Mouse (Mus musculus) neural tube, embryonic 11.5 days (tissue): ENCODE measurements around the gene Pde3a. TPM values are rescaled to one million over a fixed set of nuclear protein-coding genes. Genes with fewer than 3 reads are reported as not detected.

ENCODE experiments used
- ATAC-seq: fragments of 200-750 bp; cut with Nextera tagmentation; 2 replicates; pipeline ENCODE4 v1.8.0; 2017; ENCODE audit warnings: moderate number of reproducible peaks, mild to moderate bottlenecking, moderate TSS enrichment, moderate library complexity; ENCODE audit not compliant: insufficient read depth, low FRiP score, low TSS enrichment
- DNase-seq: peaks from one replicate; pipeline ENCODE4 v3.0.0-alpha.2; 2015; ENCODE audit warnings: low spot score
- H3K27ac ChIP-seq: fragments of 300-500 bp; sonication (generic); 2 replicates; pipeline ENCODE4 v1.5.1; 2014; ENCODE audit warnings: low read depth, mild to moderate bottlenecking, low read length
- H3K27me3 ChIP-seq: fragments of 300-500 bp; sonication (generic); 2 replicates; pipeline ENCODE4 v1.6.1; 2014; ENCODE audit warnings: mild to moderate bottlenecking, low read length, mixed read lengths; ENCODE audit not compliant: control insufficient read depth, insufficient read depth
- H3K36me3 ChIP-seq: fragments of 300-500 bp; sonication (generic); 2 replicates; pipeline ENCODE4 v1.6.1; 2014; ENCODE audit warnings: mild to moderate bottlenecking, low read length, moderate library complexity, mixed read lengths; ENCODE audit not compliant: control insufficient read depth, insufficient read depth
- H3K4me1 ChIP-seq: fragments of 300-500 bp; sonication (generic); 2 replicates; pipeline ENCODE4 v1.6.1; 2014; ENCODE audit warnings: low read length, mixed read lengths; ENCODE audit not compliant: control insufficient read depth, insufficient read depth
- H3K4me2 ChIP-seq: fragments of 300-500 bp; sonication (generic); 2 replicates; pipeline ENCODE4 v1.6.1; 2014; ENCODE audit warnings: low read depth, mild to moderate bottlenecking, moderate library complexity
- H3K4me3 ChIP-seq: fragments of 300-500 bp; sonication (generic); 2 replicates; pipeline ENCODE4 v1.5.1; 2014; ENCODE audit warnings: low read depth, low read length
- H3K9ac ChIP-seq: fragments of 300-500 bp; sonication (generic); 2 replicates; pipeline ENCODE4 v1.6.1; 2014; ENCODE audit warnings: mild to moderate bottlenecking, low read length
- H3K9me3 ChIP-seq: fragments of 300-500 bp; sonication (generic); 2 replicates; pipeline ENCODE4 v1.6.1; 2016; ENCODE audit warnings: low read length; ENCODE audit not compliant: control insufficient read depth
- WGBS: fragments of 180-500 bp; shearing (Covaris S2); extraction: QIAGEN DNeasy Blood & Tissue Kit; methylation state at CpG from one replicate; pipeline ENCODE4 v1.1.7; 2014; 5-methylcytosine and 5-hydroxymethylcytosine counted together
- polyA plus RNA-seq: library from polyadenylated mRNA; unstranded; fragments of >200 nt; fragmentation: Nextera tagmentation; extraction: Ambion mirVana; gene quantifications from 2 replicates; pipeline ENCODE4 v1.2.1, GENCODE M21; 2014

The Pde3a gene
- polyA plus RNA-seq, 1 experiment from 2014 or later: 1.4 TPM

- Histone ChIP-seq H3K9me3 (no peaks in the 10 kb centered on the region), H3K9ac (no peak overlapping the region), H3K4me2 (no peak overlapping the region), H3K27ac (no peak overlapping the region), H3K4me1 (no peaks in the 10 kb centered on the region), H3K36me3 (no peaks in the 10 kb centered on the region), H3K27me3 (no peaks in the 10 kb centered on the region), H3K4me3 (no peak overlapping the region)
- ATAC-seq (no peak), DNase-seq (no peak)
- 87% methylated on average over 3 of the region's 3 CpGs for WGBS
These were observed 79.0 kb downstream of the Pde3a start for GRCm38 (mm10) chr6:141328071-141328470.

GRCm38 (mm10) chr6:141331464-141331863, 82.4 kb downstream of the Pde3a start:
- WGBS: 41% methylated on average over 2 of the region's 2 CpGs
- no peak for ATAC-seq
- H3K9ac ChIP-seq: no peak overlapping the region

GRCm38 (mm10) chr6:141332613-141333165, 83.6 kb downstream of the Pde3a start:
- Histone ChIP-seq H3K9ac (no peak overlapping the region), H3K4me2 (no peak overlapping the region), H3K9me3 (no peaks in the 10 kb centered on the region), H3K4me3 (no peak overlapping the region), H3K4me1 (no peaks in the 10 kb centered on the region), H3K36me3 (no peaks in the 10 kb centered on the region), H3K27ac (no peak overlapping the region), H3K27me3 (no peaks in the 10 kb centered on the region)
- DNase-seq (no peak), ATAC-seq (no peak)
- 87% methylated on average over 4 of the region's 4 CpGs for WGBS

More at GRCm38 (mm10) chr6:141331464-141331863, 82.4 kb downstream of the Pde3a start:
- no peak overlapping the region for H3K27ac ChIP-seq
- no peaks in the 10 kb centered on the region for H3K9me3 ChIP-seq
- H3K4me3 ChIP-seq: no peak overlapping the region
- H3K4me1 ChIP-seq: no peaks in the 10 kb centered on the region
- no peak overlapping the region for H3K4me2 ChIP-seq
- no peaks in the 10 kb centered on the region for H3K27me3 ChIP-seq
- no peaks in the 10 kb centered on the region for H3K36me3 ChIP-seq
- no peak for DNase-seq

- ATAC-seq (no peak), DNase-seq (no peak)
- WGBS: 61% methylated on average over 3 of the region's 3 CpGs
- no peak overlapping the region for H3K9ac ChIP-seq
- no peaks in the 10 kb centered on the region for H3K4me1 ChIP-seq
- no peak overlapping the region for H3K4me2 ChIP-seq
- H3K4me3 ChIP-seq: no peak overlapping the region
- no peak overlapping the region for H3K27ac ChIP-seq
- no peaks in the 10 kb centered on the region for H3K27me3 ChIP-seq
- no peaks in the 10 kb centered on the region for H3K9me3 ChIP-seq
- H3K36me3 ChIP-seq: no peaks in the 10 kb centered on the region
These were observed 84.2 kb downstream of the Pde3a start for GRCm38 (mm10) chr6:141333245-141333644.

GRCm38 (mm10) chr6:141335878-141336277, 86.8 kb downstream of the Pde3a start:
- DNase-seq (no peak), ATAC-seq (no peak)
- Histone ChIP-seq H3K4me2 (no peak overlapping the region), H3K27ac (no peak overlapping the region), H3K36me3 (no peaks in the 10 kb centered on the region), H3K4me1 (no peaks in the 10 kb centered on the region), H3K9me3 (no peaks in the 10 kb centered on the region), H3K4me3 (no peak overlapping the region), H3K9ac (no peak overlapping the region), H3K27me3 (no peaks in the 10 kb centered on the region)
- 79% methylated on average over 1 of the region's 1 CpGs for WGBS

GRCm38 (mm10) chr6:141336438-141336837, 87.4 kb downstream of the Pde3a start:
- no peak for ATAC-seq
- H3K36me3 ChIP-seq: no peaks in the 10 kb centered on the region
- H3K27ac ChIP-seq: no peak overlapping the region
- no peak overlapping the region for H3K4me2 ChIP-seq
- H3K27me3 ChIP-seq: no peaks in the 10 kb centered on the region
- no peaks in the 10 kb centered on the region for H3K4me1 ChIP-seq
- no peak for DNase-seq
- no peaks in the 10 kb centered on the region for H3K9me3 ChIP-seq
- 72% methylated on average over 4 of the region's 4 CpGs for WGBS
- H3K4me3 ChIP-seq: no peak overlapping the region
- H3K9ac ChIP-seq: no peak overlapping the region

GRCm38 (mm10) chr6:141337673-141338072, 88.6 kb downstream of the Pde3a start:
- DNase-seq (no peak), ATAC-seq (no peak)
- Histone ChIP-seq H3K36me3 (no peaks in the 10 kb centered on the region), H3K4me3 (no peak overlapping the region), H3K27ac (no peak overlapping the region), H3K9ac (no peak overlapping the region), H3K4me1 (no peaks in the 10 kb centered on the region), H3K27me3 (no peaks in the 10 kb centered on the region), H3K9me3 (no peaks in the 10 kb centered on the region), H3K4me2 (no peak overlapping the region)
- WGBS: 53% methylated on average over 8 of the region's 8 CpGs

GRCm38 (mm10) chr6:141341385-141341784, 92.3 kb downstream of the Pde3a start:
- H3K4me1 ChIP-seq: no peaks in the 10 kb centered on the region
- H3K9ac ChIP-seq: no peak overlapping the region
- ATAC-seq: no peak
- H3K27ac ChIP-seq: no peak overlapping the region
- DNase-seq: no peak
- 77% methylated on average over 2 of the region's 2 CpGs for WGBS
- H3K4me3 ChIP-seq: no peak overlapping the region
- no peak overlapping the region for H3K4me2 ChIP-seq
- H3K9me3 ChIP-seq: no peaks in the 10 kb centered on the region
- H3K27me3 ChIP-seq: no peaks in the 10 kb centered on the region
- no peaks in the 10 kb centered on the region for H3K36me3 ChIP-seq

GRCm38 (mm10) chr6:141347870-141348269, 98.8 kb downstream of the Pde3a start:
- DNase-seq (no peak), ATAC-seq (no peak)
- no peak overlapping the region for H3K4me3 ChIP-seq
- no peaks in the 10 kb centered on the region for H3K27me3 ChIP-seq
- no peaks in the 10 kb centered on the region for H3K4me1 ChIP-seq
- H3K9ac ChIP-seq: no peak overlapping the region
- 69% methylated on average over 4 of the region's 4 CpGs for WGBS
- no peaks in the 10 kb centered on the region for H3K9me3 ChIP-seq
- no peak overlapping the region for H3K27ac ChIP-seq
- H3K36me3 ChIP-seq: no peaks in the 10 kb centered on the region
- no peak overlapping the region for H3K4me2 ChIP-seq
